Mouse (Mus musculus) liver, embryonic 14.5 days (tissue): ENCODE data around the gene Fgf14.

ENCODE experiments used
- CTCF ChIP-seq: IDR thresholded peaks from 2 replicates; pipeline ENCODE4 v1.5.1; 2016; ENCODE audit warnings: antibody characterized with exemption, low read depth, control low read depth
- EP300 ChIP-seq: IDR thresholded peaks from 2 replicates; pipeline ENCODE4 v1.6.1; 2016; ENCODE audit warnings: antibody characterized with exemption, low read depth

- TF ChIP-seq CTCF = no peak
- TF ChIP-seq EP300 = no peak
Measured at GRCm38 (mm10) chr14:124192815-124193142, 484.1 kb downstream of the Fgf14 start.
